Mouse (Mus musculus): ENCODE data around the gene Arid5b.

Arid5b gene

GRCm38 (mm10) chr10:68087722-68088121 is 190.8 kb downstream of the Arid5b start:
- no peak for DNase-seq (ENCODE audit: low spot score)

- no peak for DNase-seq (ENCODE audit: low spot score)
Observed at GRCm38 (mm10) chr10:68086973-68087372, 191.6 kb downstream of the Arid5b start.

- no peak for DNase-seq (ENCODE audit: low spot score)
Observed at GRCm38 (mm10) chr10:68085574-68085973, 193.0 kb downstream of the Arid5b start.

- no peak for DNase-seq (ENCODE audit: low spot score)
Observed at GRCm38 (mm10) chr10:68081712-68082111, 196.8 kb downstream of the Arid5b start.

- no peak for DNase-seq (ENCODE audit: low spot score)
Observed at GRCm38 (mm10) chr10:68079910-68080670, 198.4 kb downstream of the Arid5b start.

- no peak for DNase-seq (ENCODE audit: low spot score)
Observed at GRCm38 (mm10) chr10:68078708-68079107, 199.8 kb downstream of the Arid5b start.

- DNase-seq (ENCODE audit: low spot score), result no peak
Observed at GRCm38 (mm10) chr10:68075181-68075580, 203.4 kb downstream of the Arid5b start.

GRCm38 (mm10) chr10:68074291-68074690 is 204.2 kb downstream of the Arid5b start:
- DNase-seq (ENCODE audit: low spot score), result no peak

GRCm38 (mm10) chr10:68072626-68073025 is 205.9 kb downstream of the Arid5b start:
- DNase-seq (ENCODE audit: low spot score), result no peak

GRCm38 (mm10) chr10:68071041-68071440 is 207.5 kb downstream of the Arid5b start:
- DNase-seq (ENCODE audit: low spot score), result no peak

- DNase-seq (ENCODE audit: low spot score), result no peak
Observed at GRCm38 (mm10) chr10:68068426-68068825, 210.1 kb downstream of the Arid5b start.

GRCm38 (mm10) chr10:68067961-68068360 is 210.6 kb downstream of the Arid5b start:
- no peak for DNase-seq (ENCODE audit: low spot score)

GRCm38 (mm10) chr10:68066173-68066572 is 212.4 kb downstream of the Arid5b start:
- DNase-seq (ENCODE audit: low spot score), result no peak

GRCm38 (mm10) chr10:68064571-68064970 is 214.0 kb downstream of the Arid5b start:
- DNase-seq (ENCODE audit: low spot score), result peak; percentile 19

- peak; percentile 42 for DNase-seq (ENCODE audit: low spot score)
Observed at GRCm38 (mm10) chr10:68063806-68064545, 214.6 kb downstream of the Arid5b start.

GRCm38 (mm10) chr10:68061249-68061615 is 217.3 kb downstream of the Arid5b start:
- peak; percentile 26 for DNase-seq (ENCODE audit: low spot score)

GRCm38 (mm10) chr10:68060590-68061248 is 217.8 kb downstream of the Arid5b start:
- DNase-seq (ENCODE audit: low spot score), result no peak

- no peak for DNase-seq (ENCODE audit: low spot score)
Observed at GRCm38 (mm10) chr10:68058378-68058777, 220.2 kb downstream of the Arid5b start.

GRCm38 (mm10) chr10:68057841-68058240 is 220.7 kb downstream of the Arid5b start:
- DNase-seq (ENCODE audit: low spot score), result no peak

- no peak for DNase-seq (ENCODE audit: low spot score)
Observed at GRCm38 (mm10) chr10:68054706-68055105, 223.8 kb downstream of the Arid5b start.

- no peak for DNase-seq (ENCODE audit: low spot score)
Observed at GRCm38 (mm10) chr10:68054131-68054530, 224.4 kb downstream of the Arid5b start.

- DNase-seq (ENCODE audit: low spot score), result no peak
Observed at GRCm38 (mm10) chr10:68052307-68052706, 226.2 kb downstream of the Arid5b start.

Measured in embryo, embryonic 10.5 days (tissue).